Mouse (Mus musculus) heart, postnatal 0 days (tissue): ENCODE results near the gene Olfr1502.

Experiments
- CTCF ChIP-seq: IDR thresholded peaks from 2 replicates; pipeline ENCODE4 v1.5.1; 2016; ENCODE audit warnings: antibody characterized with exemption, control low read depth, low read depth
- EP300 ChIP-seq: IDR thresholded peaks from 2 replicates; pipeline ENCODE4 v1.6.1; 2016; ENCODE audit warnings: antibody characterized with exemption, low read depth

DNA sequence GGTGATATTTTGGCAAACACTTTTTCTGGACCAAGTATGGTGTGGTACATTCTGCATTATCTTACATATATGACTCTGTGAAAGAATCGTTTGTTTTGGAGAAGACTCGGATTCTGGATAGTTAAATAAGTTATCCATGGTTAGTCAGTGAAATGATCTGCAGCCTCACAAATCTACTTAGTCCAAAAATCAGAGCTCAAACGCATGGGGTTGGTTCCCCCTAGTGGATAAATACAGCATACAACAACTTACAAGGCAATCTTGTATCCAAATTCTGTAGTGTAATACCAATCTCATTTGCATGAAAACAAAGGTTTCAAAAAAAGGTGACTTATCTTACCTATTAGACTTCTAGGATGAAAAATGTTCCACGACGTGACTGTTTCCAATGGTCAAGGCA, 42.8 kb upstream of the Olfr1502 start:
- peak; percentile 30; the same call in 1 of the 2 replicates for TF ChIP-seq CTCF
- no peak for TF ChIP-seq EP300
